Mouse (Mus musculus) forebrain, embryonic 12.5 days (tissue): ENCODE measurements around the gene 4930512M02Rik. TPM values are rescaled to one million over a fixed set of nuclear protein-coding genes. Genes with fewer than 3 reads are reported as not detected.

ENCODE experiments used
- ATAC-seq: fragments of 200-750 bp; cut with Nextera tagmentation; 2 replicates; pipeline ENCODE4 v1.8.0; 2017; ENCODE audit warnings: moderate TSS enrichment; ENCODE audit not compliant: low FRiP score
- H3K27ac ChIP-seq: fragments of 300-500 bp; sonication (generic); 2 replicates; pipeline ENCODE4 v1.5.1; 2016; ENCODE audit warnings: mild to moderate bottlenecking
- H3K27me3 ChIP-seq: fragments of 300-500 bp; sonication (generic); 2 replicates; pipeline ENCODE4 v1.6.1; 2016; ENCODE audit warnings: mild to moderate bottlenecking
- H3K36me3 ChIP-seq: fragments of 300-500 bp; sonication (generic); replicated peaks from 2 replicates; pipeline ENCODE4 v1.6.1; 2016; ENCODE audit warnings: mild to moderate bottlenecking
- H3K4me1 ChIP-seq: fragments of 300-500 bp; sonication (generic); 2 replicates; pipeline ENCODE4 v1.6.1; 2016
- H3K4me2 ChIP-seq: fragments of 300-500 bp; sonication (generic); 2 replicates; pipeline ENCODE4 v1.6.1; 2016; ENCODE audit warnings: mild to moderate bottlenecking, moderate library complexity
- H3K4me3 ChIP-seq: fragments of 300-500 bp; sonication (generic); replicated peaks from 2 replicates; pipeline ENCODE4 v1.5.1; 2016; ENCODE audit warnings: mild to moderate bottlenecking
- H3K9ac ChIP-seq: fragments of 300-500 bp; sonication (generic); 2 replicates; pipeline ENCODE4 v1.6.1; 2016; ENCODE audit warnings: mild to moderate bottlenecking
- H3K9me3 ChIP-seq: fragments of 300-500 bp; sonication (generic); 2 replicates; pipeline ENCODE4 v1.6.1; 2016
- WGBS: fragments of 180-500 bp; shearing (Covaris S2); methylation state at CpG from one replicate; pipeline ENCODE4 v1.1.7; 2016; 5-methylcytosine and 5-hydroxymethylcytosine counted together
- polyA plus RNA-seq: library from polyadenylated mRNA; unstranded; fragments of >200 nt; fragmentation: Nextera tagmentation; extraction: Ambion mirVana; gene quantifications from 2 replicates; pipeline ENCODE4 v1.2.1, GENCODE M21; 2016

4930512M02Rik gene
- polyA plus RNA-seq, 1 experiment from 2014 or later = not detected

DNA sequence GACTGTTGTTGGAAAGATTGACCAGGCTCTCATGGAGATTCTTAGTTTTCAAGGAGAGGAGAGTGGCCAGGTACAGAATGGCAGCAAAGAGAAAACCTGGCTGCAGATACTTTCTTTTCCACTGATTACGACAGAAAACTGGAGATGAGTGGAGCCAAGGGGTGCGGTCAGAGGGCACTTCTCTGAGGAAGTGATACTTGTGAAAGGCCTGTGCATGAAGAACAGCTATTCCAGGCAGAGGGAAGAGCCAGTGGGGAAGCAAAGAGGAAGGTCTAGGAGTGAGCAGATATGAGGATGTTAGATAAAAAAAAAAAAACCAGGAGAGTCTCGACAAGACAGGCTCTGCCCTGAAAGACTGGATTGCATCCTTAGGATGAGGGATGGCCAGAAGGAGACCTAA, 69.0 kb downstream of the 4930512M02Rik start:
- H3K4me2 ChIP-seq = no peak overlapping the region
- no peak overlapping the region for H3K27ac ChIP-seq
- H3K36me3 ChIP-seq = no peaks in the 10 kb centered on the region
- H3K9me3 ChIP-seq = no peaks in the 10 kb centered on the region
- H3K4me3 ChIP-seq = no peak overlapping the region
- no peaks in the 10 kb centered on the region for H3K27me3 ChIP-seq
- no peak for ATAC-seq
- WGBS = 75% methylated on average over 3 of the region's 3 CpGs
- H3K4me1 ChIP-seq = no peaks in the 10 kb centered on the region
- no peak overlapping the region for H3K9ac ChIP-seq

GRCm38 (mm10) chr11:11557173-11557967, 70.3 kb downstream of the 4930512M02Rik start:
- Histone ChIP-seq H3K9me3 (no peaks in the 10 kb centered on the region), H3K9ac (no peak overlapping the region), H3K4me3 (no peak overlapping the region), H3K4me2 (no peak overlapping the region), H3K36me3 (no peaks in the 10 kb centered on the region), H3K4me1 (no peaks in the 10 kb centered on the region), H3K27me3 (no peaks in the 10 kb centered on the region), H3K27ac (no peak overlapping the region)
- WGBS = 51% methylated on average over 11 of the region's 11 CpGs
- 0 out of 2 replicates have a peak, but pooled peaks have one; percentile 6 for ATAC-seq

GRCm38 (mm10) chr11:11556186-11556585, 71.4 kb downstream of the 4930512M02Rik start:
- H3K4me3 ChIP-seq = no peak overlapping the region
- no peak overlapping the region for H3K9ac ChIP-seq
- no peaks in the 10 kb centered on the region for H3K27me3 ChIP-seq
- no peak for ATAC-seq
- no peaks in the 10 kb centered on the region for H3K9me3 ChIP-seq
- no peaks in the 10 kb centered on the region for H3K4me1 ChIP-seq
- no peaks in the 10 kb centered on the region for H3K36me3 ChIP-seq
- WGBS = 97% methylated on average over 1 of the region's 1 CpGs
- no peak overlapping the region for H3K27ac ChIP-seq
- no peak overlapping the region for H3K4me2 ChIP-seq

DNA sequence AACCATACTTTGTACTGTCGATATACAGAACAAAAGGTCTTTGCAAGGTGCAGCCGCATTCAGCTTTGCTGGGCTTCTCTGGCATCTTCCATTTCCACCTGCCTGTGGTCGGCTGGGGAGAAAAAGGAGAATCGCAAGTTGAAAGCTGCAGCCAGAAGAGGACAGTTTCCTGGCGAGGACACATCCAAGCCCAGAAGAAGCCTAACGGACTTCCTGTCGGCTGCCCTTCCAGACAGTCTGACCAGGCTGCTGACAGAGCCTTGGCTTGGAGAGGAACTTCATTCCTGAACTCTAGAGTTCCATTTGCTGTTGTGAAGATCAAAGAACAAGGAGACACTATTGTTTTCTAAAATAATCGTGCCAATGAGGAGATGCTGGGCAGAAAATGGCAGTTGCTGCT, 72.1 kb downstream of the 4930512M02Rik start:
- Histone ChIP-seq H3K27me3 (no peaks in the 10 kb centered on the region), H3K4me2 (no peak overlapping the region), H3K9ac (no peak overlapping the region), H3K36me3 (no peaks in the 10 kb centered on the region), H3K9me3 (no peaks in the 10 kb centered on the region), H3K27ac (no peak overlapping the region), H3K4me1 (no peaks in the 10 kb centered on the region), H3K4me3 (no peak overlapping the region)
- 82% methylated on average over 8 of the region's 8 CpGs for WGBS
- no peak for ATAC-seq

GRCm38 (mm10) chr11:11547597-11548240, 79.9 kb downstream of the 4930512M02Rik start:
- no peaks in the 10 kb centered on the region for H3K36me3 ChIP-seq
- WGBS = 79% methylated on average over 7 of the region's 7 CpGs

DNA sequence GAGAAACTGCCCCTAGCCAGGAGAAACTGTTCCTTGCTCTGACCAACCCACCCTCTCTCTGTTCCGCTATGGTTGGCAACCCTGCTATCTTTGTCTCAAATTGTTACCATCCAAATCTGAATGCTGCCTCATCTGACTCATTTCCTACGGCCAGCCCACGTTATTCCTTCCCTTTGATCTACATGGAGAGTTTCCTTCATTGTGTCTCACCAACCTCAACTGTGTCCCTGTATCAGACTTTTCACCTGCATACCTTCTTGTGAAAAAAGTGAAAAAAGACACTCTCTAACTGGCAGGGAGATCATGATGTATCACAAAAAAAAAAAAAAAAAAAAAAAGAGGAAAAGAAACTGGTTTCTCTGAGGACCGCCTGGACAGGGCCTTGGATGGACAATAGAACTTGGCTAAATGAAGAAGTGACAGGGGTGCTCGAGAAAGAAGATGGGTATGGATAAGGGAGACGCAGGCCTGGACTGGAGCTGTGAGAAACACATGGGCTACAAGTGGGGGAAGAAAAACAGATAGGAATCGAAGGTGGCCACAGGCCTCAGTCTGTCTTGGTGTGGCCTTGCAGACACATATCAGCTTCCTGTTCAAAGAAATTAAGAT, 80.6 kb downstream of the 4930512M02Rik start:
- Histone ChIP-seq H3K4me2 (no peak overlapping the region), H3K9ac (no peak overlapping the region), H3K36me3 (no peaks in the 10 kb centered on the region), H3K4me3 (no peak overlapping the region), H3K4me1 (no peaks in the 10 kb centered on the region), H3K27ac (no peak overlapping the region), H3K9me3 (no peaks in the 10 kb centered on the region), H3K27me3 (no peaks in the 10 kb centered on the region)
- ATAC-seq = no peak
- WGBS = 93% methylated on average over 7 of the region's 7 CpGs

More at GRCm38 (mm10) chr11:11547597-11548240, 79.9 kb downstream of the 4930512M02Rik start:
- Histone ChIP-seq H3K27ac (no peak overlapping the region), H3K4me1 (no peaks in the 10 kb centered on the region), H3K9ac (no peak overlapping the region), H3K4me3 (no peak overlapping the region), H3K4me2 (no peak overlapping the region), H3K9me3 (no peaks in the 10 kb centered on the region), H3K27me3 (no peaks in the 10 kb centered on the region)
- no peak for ATAC-seq

DNA sequence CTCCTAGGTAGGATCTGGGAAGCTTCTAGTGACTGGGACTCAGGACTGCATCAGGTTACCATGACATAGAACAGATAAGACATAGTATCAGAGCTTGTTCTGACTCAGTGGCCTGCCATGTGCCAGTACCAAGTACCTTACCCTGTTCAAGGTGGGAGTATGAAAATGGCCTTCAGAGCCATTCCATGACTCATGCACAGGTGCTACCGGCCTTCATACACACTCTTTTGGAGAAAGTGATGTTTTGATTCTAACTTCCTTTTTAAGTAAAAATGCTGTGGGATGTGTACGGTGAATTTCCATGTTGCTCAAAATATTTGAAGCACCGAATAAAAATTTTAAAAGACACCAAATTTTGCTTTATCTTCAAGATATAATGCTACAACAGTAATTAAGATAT, 81.7 kb downstream of the 4930512M02Rik start:
- H3K9me3 ChIP-seq = no peaks in the 10 kb centered on the region
- H3K36me3 ChIP-seq = no peaks in the 10 kb centered on the region
- H3K4me2 ChIP-seq = no peak overlapping the region
- no peak overlapping the region for H3K27ac ChIP-seq
- WGBS = 93% methylated on average over 3 of the region's 3 CpGs
- no peaks in the 10 kb centered on the region for H3K4me1 ChIP-seq
- ATAC-seq = no peak
- no peak overlapping the region for H3K4me3 ChIP-seq
- no peaks in the 10 kb centered on the region for H3K27me3 ChIP-seq
- no peak overlapping the region for H3K9ac ChIP-seq

Other genes with a start within 250 kb of the 4930512M02Rik start
- 1.3 and 2.0 TPM in 2 replicates for gene Spata48, start 165.7 kb downstream of the 4930512M02Rik start, polyA plus RNA-seq
- 0.49 and 0.59 TPM in 2 replicates for gene Zpbp, start 165.4 kb downstream of the 4930512M02Rik start, polyA plus RNA-seq
- gene Ikzf1, start 57.2 kb upstream of the 4930512M02Rik start, polyA plus RNA-seq = 0.91 and 0.98 TPM in 2 replicates
- gene Fignl1, start 181.1 kb upstream of the 4930512M02Rik start, polyA plus RNA-seq = 76.3 and 80.5 TPM in 2 replicates